Mouse (Mus musculus) activated CD4-positive, CD25-positive, alpha-beta regulatory T cell, adult 4 months (primary cell): ENCODE measurements around the gene 9630041A04Rik. TPM values are rescaled to one million over a fixed set of nuclear protein-coding genes. Genes with fewer than 3 reads are reported as not detected.

Experiments used
- ATAC-seq: one replicate; pipeline ENCODE4 v1.8.0; 2017
- polyA plus RNA-seq, 2 experiments: library from polyadenylated mRNA; unstranded; fragments of 100-300 nt; shearing (Covaris generic); gene quantifications; one replicate each; pipeline ENCODE4 v1.2.1; 2017

The 9630041A04Rik gene
- polyA plus RNA-seq = not detected

DNA sequence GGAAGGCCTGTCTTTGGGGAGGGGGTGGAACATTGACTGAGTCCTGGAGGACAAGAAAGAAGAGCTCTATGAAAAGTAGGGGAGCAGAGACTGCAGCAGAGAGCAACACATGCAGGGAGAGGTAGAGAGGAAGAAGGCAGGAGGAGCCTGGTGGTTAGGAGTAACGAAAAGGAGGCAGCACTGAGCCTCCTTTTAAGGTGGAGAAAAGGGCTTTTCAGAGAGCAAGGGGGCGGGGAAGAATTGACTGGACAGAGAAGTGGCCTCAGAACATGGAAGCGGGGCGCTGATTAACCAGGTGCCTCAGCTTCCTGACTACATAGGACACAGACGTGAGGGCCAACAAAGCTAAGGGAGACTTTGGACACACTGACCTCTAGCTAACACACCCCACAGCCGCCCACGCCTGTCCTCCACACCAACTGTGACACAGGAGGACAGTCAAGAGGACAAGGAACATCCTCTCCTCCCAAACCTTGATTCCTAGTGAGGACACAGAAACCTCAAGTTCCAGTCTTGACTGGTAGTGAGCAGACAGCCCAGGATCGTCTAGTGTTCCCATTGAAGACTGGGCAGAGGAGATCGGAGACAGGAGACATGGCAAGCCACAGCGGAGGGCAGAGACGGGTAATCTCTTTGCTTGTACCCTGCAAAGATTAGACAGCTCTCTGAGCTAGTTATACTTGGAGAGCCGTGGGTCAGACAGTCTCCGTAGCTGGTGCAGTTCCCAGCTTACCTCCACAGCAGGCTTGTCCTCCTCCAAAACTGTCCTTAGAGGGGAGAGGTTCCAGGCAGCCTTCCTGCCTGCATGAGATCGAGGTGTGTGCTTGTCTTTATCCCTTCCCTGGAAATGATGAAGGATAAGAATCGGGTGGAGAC lies at the start of gene 9630041A04Rik:
Gene 9630041A04Rik, plus strand, starts transcription at position 246 of the 876 bp plus-strand sequence.
- ATAC-seq = no peak

DNA sequence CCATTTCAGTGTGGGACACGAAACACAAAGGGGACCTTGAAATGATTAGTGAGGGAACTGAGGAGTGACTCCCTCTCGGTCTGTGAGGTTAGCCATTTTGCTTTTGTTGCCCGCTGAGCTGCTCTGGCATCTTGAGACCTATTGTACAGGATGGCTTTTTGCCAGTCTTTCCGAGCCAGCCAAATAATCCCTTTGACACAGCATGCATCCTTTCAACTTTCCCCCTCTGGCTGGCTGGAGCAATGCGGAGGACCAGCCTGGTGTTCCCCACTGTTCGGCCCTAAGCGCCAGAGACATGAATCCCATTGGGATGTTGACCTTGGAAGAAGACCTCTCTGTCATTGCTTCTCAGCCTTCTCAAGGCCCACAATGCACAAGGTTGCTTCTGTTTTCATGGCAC lies 37.7 kb upstream of the 9630041A04Rik start:
- ATAC-seq = no peak

DNA sequence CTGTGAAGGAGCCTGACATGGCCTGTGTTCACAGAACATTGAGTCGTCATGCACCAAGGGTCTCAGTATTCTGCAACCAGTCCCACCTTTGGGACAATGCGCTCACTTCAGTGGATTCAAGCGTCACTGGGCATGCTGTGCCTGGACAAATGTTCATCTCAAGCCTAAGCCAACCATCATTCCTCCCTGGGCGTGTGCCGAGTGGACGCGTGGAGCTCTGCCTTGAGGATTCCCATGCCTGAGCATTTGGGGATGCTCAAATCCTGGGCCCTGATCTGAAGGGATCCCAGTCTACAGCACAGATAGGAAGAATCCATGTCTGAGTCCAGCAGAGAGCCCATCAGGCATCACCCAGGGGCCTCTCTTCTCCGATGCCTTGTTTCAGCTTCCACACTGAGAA lies 36.0 kb upstream of the 9630041A04Rik start:
- ATAC-seq = no peak

DNA sequence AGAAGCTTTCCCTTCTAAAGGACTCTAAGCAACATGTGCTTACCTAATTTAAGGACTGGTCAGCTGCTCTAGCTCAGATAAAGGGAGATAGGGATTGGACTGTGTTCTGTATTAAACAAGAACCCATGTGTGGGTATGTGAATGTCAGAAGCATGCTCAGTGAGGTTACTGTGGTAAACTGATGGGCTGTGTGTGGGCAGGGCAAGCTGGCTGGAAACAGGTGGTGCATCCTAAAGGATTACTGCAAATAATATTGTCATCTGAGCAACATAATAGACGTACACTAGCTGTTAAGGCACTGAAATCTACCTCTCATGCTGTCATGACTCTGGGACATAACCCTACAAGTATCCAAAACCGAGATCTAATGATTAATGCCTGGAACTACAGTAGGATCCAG lies 28.0 kb upstream of the 9630041A04Rik start:
- no peak for ATAC-seq

DNA sequence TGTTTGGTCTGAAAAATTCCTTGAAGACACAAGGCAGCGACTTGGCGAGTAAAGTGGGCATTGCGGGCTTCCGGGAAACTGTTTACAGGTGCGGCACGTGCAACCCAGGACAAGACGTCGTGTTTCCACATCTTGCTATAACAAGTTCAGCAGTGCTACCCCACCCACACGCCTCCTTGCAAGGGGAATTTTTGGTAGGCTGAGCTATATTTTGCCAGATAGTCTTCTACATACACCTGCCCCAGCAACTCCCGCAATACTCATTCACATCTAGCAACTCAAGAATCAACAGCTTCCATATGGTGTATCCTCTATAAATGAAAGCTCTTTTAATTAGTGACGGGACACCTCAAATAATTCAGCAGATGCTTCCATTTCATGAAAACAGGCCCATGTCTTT lies 20.5 kb upstream of the 9630041A04Rik start:
- ATAC-seq = no peak

DNA sequence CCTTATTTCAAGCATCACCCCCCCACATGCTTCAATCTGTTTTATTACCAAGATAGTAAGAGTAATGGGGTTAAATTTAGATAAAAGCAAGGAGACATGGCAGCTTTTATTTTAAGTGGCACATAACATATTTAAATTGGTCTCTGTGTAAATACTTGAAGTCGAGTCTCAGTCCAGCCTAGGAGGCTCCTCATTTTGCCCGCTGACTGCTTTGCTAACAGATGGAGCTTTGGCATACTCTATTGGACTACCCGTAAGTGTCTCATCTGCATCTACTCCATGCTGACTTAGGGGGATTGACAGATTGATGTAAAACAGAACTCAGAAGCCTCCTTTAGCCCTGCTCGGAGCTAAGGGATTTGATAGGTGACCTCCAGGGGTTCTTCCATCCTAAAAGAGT lies 17.7 kb upstream of the 9630041A04Rik start:
- no peak for ATAC-seq

DNA sequence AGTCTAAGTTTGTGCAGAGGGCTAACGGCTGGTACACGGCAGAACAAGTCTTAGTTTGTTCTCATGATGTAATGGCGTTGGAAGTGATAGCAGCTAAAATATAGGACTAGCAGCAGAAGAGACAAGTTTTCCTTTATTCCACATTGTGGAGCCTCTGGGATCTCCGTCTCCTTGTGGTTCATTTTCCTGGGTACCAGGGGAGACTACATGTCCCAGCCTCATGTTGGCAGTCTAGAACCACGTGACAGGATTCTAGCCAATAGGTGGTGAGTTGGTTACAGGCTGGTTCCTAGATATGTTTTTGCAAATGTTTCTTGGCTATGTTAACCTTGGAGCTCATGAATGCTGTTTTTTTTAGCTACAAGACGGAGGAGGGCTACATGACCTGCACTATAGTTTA lies 15.9 kb upstream of the 9630041A04Rik start:
- ATAC-seq = no peak

DNA sequence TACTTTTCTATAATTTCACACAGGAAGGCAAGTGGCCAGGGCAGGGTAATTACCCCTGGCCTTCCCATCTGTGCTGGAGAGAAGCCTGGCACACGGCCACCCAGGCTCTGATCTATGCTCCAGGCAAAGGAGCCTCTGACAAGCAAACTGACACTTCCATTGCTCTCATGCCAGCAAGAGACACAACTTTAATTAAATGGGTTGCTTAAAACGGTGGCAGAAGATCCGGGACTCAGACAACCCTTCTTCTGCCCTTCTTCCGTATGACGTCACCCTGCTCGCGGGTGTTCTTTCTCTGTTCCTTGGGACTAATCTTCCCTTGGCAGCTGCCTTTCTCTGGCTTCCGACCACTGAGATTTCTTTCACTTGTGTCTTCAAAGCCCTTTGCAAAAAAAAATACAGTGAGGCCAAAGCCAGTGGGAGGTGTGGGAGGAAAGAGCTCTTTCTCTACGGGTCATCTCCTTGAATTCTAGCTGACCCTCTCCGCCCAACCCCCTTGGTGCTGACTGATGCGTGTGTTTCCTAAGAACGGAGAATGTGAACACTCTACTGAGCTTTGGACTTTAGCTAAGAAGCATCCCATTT lies 932 bp downstream of the 9630041A04Rik start:
- ATAC-seq = no peak

DNA sequence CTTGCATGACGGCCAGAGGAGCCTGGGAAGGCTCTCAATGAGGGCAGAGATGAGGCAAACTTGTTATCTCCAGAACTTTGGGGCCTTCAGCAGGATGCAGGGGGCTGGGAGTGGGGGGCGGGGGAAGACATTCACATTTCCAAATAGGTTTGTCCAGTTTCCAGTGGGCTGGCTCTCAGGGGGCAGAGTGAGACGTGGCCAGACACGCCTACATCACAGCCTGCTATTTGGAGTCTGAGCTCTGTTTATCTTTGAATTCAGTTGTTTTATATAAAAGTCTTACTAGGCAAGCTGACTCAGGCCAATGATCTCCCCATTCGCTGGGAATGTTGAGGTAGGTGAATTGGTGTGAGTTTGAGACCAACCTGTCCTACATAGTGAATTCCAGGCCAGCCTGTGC lies 1.5 kb downstream of the 9630041A04Rik start:
- no peak for ATAC-seq

DNA sequence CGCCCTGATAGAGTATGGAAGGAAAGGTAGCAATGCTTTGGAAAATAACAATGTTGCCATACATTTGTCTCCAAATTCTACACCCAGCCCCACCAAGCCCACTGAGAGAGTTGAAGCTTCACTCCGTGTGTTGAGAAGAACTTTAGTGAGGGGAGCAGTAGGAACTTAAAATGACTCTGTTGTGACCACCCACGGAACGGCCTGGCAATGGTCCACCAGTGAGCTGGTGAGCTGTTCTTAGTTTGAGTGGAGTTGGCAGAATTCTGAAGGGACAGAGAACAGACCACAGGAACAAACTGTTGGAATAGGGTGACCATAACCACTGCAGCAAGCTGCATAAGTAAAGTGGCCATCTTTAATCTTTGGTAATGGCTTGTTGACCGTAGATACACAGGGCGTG lies 7.0 kb downstream of the 9630041A04Rik start:
- ATAC-seq = no peak

DNA sequence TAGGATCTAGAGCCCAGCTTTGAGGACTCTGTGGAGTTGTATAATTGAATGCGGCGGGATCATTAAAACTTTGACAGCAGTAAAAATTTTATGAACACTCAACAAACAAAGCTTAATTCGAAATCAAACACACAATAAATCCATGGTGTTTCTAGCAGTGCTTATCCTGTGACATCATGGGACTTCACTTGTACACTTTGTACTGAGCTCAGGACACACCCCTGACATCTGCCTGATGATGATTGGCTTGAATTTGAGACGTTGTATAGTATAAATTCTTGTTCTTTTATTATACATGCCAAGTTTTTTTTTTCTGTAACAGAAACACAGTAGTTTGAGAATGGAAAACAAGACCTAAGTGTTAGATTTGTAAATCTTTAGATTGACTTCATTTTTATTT lies 8.4 kb downstream of the 9630041A04Rik start:
- no peak for ATAC-seq

DNA sequence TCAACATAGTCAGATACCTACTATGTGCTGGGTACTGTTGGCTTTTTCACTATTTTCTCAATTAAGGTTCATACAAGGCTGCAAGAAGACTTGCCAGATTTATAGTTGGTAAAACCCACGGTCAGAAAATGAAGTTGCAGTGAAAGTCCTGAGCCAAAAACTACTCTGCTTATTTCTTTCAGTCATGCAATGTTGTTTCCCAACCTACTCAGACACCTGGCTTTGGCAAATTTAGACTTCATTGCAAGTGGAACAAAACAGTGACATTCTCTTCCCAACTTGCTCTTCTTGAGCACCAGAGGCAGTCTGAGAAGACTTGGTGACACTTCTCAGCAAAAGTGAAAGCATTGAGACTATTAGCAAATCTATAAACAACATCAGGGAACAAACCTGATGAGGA lies 13.7 kb downstream of the 9630041A04Rik start:
- no peak for ATAC-seq

DNA sequence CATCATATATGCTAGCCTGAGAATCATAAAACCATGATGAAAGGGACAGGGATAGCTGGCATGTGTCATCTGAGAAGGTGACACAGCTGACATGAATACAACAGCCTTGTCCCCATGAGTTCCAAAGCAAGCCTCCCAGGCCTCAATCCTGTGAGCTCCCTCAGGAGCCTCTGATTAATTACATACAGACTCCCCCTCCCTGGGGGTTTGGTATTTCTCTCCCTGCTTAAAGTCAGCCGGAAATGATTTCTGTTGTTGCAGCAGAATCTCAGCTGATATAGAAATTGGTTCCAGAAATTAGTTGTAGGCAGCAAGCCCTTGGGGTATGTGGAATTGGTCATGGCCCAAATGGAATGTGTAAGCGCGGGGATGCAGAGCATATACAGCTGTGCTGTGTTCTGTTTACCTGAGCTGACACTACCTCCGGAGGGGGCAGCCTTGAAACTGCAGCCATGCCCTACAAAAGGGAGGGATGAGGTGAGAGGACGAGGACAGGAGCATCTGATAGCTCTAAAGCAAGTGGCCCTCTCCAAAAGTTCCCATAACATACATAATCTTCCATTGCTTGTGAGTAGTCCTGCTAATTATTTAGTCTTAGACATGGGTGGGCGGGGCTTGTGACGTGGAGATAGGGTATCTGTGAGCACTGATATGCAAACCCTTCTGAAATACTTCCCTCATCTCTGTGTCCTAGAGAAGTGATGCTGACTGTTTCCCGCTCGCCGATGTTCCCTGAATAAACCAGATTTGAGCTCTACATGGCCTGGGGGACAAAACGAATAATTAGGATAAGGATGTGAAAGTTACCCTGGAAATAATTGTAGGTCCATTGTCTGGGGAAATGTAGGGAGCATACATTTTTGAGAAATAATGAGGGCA lies 15.7 kb downstream of the 9630041A04Rik start:
- ATAC-seq = no peak

DNA sequence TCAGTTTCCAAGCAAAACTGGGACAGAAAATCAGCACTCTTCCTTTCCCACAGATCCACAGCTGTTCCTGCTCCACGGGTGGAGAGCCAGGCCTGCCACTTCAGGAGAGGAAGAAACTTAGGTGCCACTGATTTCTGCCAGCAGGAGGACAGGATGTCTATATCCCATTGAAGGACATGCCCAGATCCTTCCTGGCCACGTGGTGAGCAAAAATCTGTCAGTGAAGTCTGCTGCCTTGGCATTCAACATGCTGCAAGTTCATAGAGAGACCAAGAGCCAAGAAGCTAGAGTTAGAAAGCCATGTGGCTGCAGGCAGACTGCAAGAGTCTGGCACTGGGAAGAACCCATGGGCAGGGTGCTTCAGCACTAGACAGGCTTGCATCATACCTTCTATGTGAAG lies 21.7 kb downstream of the 9630041A04Rik start:
- ATAC-seq = no peak

DNA sequence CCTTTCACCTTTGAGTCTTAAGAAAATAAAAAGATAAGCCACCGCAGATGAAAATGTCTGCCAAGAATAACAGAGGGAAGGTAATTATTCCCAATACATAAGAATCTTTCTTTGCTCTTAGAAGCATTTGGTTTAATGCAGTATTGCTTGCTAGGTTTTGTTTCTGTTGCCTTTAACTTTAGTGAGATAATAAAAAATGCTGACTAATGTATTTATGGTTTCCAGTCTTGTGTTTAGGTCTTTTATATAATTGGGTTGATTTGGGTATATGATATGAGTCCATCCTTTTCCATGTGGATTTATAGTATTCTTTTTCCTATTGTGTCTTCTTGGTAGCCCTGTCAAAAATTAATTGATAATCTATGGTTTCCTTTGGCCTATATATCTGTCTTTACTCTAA lies 36.2 kb downstream of the 9630041A04Rik start:
- ATAC-seq = no peak

DNA sequence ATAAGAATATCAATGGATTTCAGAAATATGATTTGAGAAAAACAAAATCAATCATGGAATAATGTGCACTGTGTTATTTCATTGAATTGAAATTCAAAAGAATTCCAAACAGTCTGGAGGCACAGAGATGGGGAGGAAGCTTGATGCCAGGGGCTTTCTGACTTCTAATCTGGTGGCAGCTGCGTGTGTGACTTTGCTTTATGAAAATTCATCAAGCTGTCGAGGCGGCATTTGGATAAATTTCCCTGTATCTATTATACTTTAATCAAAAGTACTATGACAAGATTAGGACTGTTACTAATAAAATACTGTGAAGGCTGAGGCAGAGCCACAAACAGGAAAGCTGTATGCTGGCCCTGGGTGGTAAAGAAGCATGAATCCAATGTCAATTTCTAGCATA lies 41.8 kb downstream of the 9630041A04Rik start:
- ATAC-seq = no peak

DNA sequence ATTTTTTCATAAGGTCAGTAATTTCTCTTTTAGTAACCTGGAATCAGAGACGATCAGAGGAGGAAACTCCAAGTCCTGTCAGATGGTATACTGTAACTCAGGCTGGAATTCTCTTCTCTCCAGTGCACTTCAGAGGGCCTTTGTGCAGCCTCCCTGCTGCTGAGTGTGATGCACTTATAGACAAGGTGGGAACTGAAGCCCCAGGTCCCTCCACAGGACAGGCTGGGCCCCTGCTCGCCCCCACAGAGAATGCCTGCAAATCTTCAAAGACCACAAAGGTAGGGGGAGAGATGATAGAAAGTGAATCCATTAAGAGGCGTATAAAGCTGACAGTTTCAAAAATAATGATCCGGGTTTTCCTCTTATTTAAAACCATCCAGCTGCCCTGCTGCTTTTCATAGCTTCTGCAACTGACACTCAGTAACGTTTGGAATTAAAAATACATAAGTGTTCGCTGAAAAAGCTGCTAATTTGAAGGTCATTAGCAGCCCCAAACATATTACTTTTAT lies 46.2 kb downstream of the 9630041A04Rik start:
- no peak for ATAC-seq

DNA sequence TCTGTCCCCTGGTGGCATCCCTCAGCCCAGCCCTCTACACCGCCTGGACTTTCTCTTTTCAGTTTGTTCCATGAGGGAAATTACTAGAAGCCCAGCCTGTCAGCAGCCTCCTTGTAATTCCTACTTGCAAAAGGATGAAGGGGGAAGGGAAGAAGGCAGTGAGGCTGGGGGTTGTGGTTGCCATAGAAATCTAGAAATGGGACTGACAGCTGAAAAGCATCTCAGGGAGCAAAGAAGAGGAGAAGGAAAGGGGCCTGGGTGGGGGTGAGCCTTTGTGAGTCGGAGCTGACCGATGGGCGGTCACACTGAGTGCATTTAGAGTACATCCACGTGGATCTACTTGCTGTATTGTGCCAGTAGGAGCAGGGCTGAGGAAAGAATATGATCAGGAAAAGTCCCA lies 47.2 kb downstream of the 9630041A04Rik start:
- ATAC-seq = no peak

DNA sequence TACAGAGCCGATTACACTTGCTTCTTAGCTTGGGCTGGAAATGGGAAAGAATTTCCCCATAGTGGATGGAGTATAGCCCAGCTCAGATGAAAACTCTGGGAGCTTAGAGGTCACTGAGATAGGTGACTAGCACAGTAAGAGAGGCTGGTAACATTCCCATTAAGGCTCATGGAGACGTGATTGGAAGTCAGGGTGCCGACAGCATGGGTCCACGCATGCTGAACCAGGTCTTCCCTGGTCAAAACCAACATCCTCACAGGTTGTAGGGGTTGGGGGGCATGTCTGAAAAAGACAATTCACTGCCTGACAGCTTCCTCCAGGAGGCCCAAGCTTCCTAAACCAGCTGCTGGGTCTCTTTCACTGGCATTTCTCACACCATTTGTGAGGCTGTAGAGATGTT lies 47.9 kb downstream of the 9630041A04Rik start:
- ATAC-seq = no peak

DNA sequence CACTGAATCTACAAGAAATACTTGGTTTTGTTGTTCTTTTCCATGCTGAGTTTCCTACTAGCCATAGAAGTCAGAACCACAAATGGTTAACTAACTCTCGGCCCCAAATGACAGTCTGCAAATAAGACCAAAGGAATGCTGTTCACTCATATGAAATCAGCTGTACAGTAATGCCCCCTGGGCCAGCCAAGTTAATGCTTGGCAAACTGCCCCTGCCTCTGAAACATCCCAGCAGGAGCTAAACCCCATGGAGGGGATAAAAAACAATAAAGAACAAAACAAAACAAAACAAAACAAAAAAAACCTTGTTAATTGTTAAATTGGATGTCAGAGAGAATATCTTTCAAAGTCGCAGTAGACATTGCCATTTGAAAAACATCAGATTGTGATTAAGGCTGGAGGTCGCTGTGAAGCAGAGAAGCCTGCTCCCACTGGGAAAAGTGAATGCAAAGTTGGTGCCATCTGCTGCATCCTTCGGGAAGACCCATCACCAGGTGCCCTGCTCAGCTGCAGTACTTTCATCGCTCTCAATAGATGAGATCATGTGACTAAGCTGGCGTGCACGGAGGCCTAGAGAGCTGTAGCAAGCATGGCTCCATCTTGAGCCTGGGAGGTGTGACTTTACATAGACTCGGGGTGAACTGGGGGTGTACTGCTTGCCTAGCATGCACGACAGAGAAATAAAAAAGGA lies 49.7 kb downstream of the 9630041A04Rik start:
- no peak for ATAC-seq

DNA sequence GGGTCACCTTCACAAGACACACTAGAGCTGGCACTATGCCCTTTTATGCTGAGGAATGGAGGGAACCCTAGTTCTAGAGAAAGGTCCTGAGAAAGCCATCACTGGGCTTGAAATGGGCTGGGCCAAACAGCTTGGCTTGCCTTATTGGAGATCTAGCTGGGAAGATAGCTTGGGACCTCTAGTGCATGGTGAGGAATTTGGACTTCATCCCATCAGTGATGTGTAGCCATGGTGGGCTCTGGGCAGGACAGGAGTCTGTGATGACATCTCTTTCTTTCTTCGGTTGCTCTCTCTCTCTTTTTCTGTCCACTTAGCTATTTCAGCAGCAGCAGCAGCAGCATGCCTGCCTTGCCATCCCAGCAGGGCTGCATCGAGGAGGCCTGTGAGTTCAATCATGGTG lies 53.4 kb downstream of the 9630041A04Rik start:
- ATAC-seq = no peak

DNA sequence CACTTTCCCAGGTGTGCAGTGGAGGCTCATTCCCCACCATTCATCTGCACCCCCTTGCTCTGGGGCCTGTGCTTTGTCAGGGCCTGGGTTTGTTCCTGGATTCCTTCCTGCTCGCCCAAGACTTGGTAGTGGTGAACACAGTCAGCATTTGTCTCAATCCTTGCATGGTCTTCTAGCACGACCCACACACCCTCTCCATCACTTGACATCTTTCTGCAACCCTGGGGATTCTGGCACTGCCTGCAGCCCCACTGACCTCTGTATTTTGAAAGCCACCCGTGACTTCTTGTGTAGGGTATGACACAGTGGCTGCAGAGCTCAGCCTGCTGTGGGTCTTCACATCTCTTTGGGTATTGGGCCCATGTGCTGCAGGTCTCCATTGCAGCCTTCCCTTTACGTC lies 57.1 kb downstream of the 9630041A04Rik start:
- no peak for ATAC-seq

DNA sequence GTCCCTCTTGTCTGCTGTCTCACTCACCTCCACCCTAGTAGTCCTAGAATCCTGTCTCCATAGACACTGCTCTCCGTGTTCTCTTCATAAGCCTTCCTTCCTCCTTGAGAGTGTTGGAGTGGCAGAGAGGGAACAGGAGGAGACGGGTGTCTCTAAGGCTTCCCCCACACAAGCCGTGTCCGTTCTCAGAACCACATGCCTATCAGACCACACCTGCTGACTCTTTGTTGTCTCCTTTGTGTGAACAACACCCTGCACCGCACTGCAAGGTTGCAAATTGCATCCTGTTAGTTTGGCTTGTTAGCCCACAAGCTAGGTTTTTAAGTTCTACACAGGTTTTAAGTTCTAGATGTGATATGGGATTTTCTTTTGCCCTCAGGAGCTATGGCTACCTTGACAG lies 57.7 kb downstream of the 9630041A04Rik start:
- ATAC-seq = no peak
